Mouse (Mus musculus) granulocyte monocyte progenitor cell, adult 5-6 weeks (primary cell): ENCODE data around the gene Rbl1. TPM values are rescaled to one million over a fixed set of nuclear protein-coding genes. Genes with fewer than 3 reads are reported as not detected.
A peak's percentile ranks its signal among the peaks of the same experiment; 100 is the strongest.
"Not testable (repeated sequence)": the region's sequence is repeated elsewhere in the genome, so short reads cannot be mapped to it uniquely, and the experiment has no call there.

Experiments used
- ATAC-seq: replicated peaks from 2 replicates; pipeline ENCODE4 v1.8.0; 2016; ENCODE audit warnings: mild to moderate bottlenecking, moderate TSS enrichment, inconsistent platforms; ENCODE audit not compliant: poor library complexity, severe bottlenecking
- total RNA-seq, 2 experiments: library from RNA; stranded (forward) in 1 of 2; stranded (reverse) in 1 of 2; fragments of 200-712, 200-1000 nt in 1 of 2; fragments of >200 nt in 1 of 2; fragmentation: Nextera tagmentation in 1 of 2; gene quantifications; 2 replicates each; pipeline ENCODE4 v1.2.3; 2014 to 2017

Rbl1 gene
- total RNA-seq (2014; fragmentation: Nextera tagmentation) (58.6 and 76.1 TPM in 2 replicates), total RNA-seq (2017) (80.7 and 89.9 TPM in 2 replicates)

- peak; percentile 74 for ATAC-seq
Observed at GRCm38 (mm10) chr2:157204366-157205218, at the start of gene Rbl1. Gene Rbl1, minus strand, starts transcription at chr2:157204534.

GRCm38 (mm10) chr2:157248111-157248510, 43.8 kb upstream of the Rbl1 start:
- no peak for ATAC-seq

GRCm38 (mm10) chr2:157245603-157246002, 41.3 kb upstream of the Rbl1 start:
- no peak for ATAC-seq

GRCm38 (mm10) chr2:157245001-157245400, 40.7 kb upstream of the Rbl1 start:
- no peak for ATAC-seq

- ATAC-seq = no peak
Observed at GRCm38 (mm10) chr2:157235946-157236345, 31.6 kb upstream of the Rbl1 start.

- ATAC-seq = not testable (repeated sequence)
Observed at GRCm38 (mm10) chr2:157221916-157222315, 17.6 kb upstream of the Rbl1 start.

GRCm38 (mm10) chr2:157220108-157220507, 15.8 kb upstream of the Rbl1 start:
- no peak for ATAC-seq

GRCm38 (mm10) chr2:157211731-157212130, 7.4 kb upstream of the Rbl1 start:
- ATAC-seq = no peak

- no peak for ATAC-seq
Observed at GRCm38 (mm10) chr2:157203459-157204365, 622 bp downstream of the Rbl1 start.

- no peak for ATAC-seq
Observed at GRCm38 (mm10) chr2:157203026-157203425, 1.3 kb downstream of the Rbl1 start.

- no peak for ATAC-seq
Observed at GRCm38 (mm10) chr2:157202361-157202760, 2.0 kb downstream of the Rbl1 start.

- ATAC-seq = peak; percentile 61
Observed at GRCm38 (mm10) chr2:157201081-157201830, 3.1 kb downstream of the Rbl1 start.

- ATAC-seq = not testable (repeated sequence)
Observed at GRCm38 (mm10) chr2:157198405-157198804, 5.9 kb downstream of the Rbl1 start.

GRCm38 (mm10) chr2:157190651-157191050, 13.7 kb downstream of the Rbl1 start:
- no peak for ATAC-seq

GRCm38 (mm10) chr2:157187223-157187622, 17.1 kb downstream of the Rbl1 start:
- ATAC-seq = peak; percentile 70

GRCm38 (mm10) chr2:157186504-157186903, 17.8 kb downstream of the Rbl1 start:
- no peak for ATAC-seq

- ATAC-seq = no peak
Observed at GRCm38 (mm10) chr2:157185022-157185660, 19.2 kb downstream of the Rbl1 start.

- no peak for ATAC-seq
Observed at GRCm38 (mm10) chr2:157178167-157178566, 26.2 kb downstream of the Rbl1 start.

GRCm38 (mm10) chr2:157176248-157176647, 28.1 kb downstream of the Rbl1 start:
- ATAC-seq = no peak

GRCm38 (mm10) chr2:157174416-157174815, 29.9 kb downstream of the Rbl1 start:
- ATAC-seq = no peak
